Mouse (Mus musculus) spleen, adult 2 months (tissue): ENCODE results near the gene Adamts18.

Experiments used
- CTCF ChIP-seq: fragments of 200-500 bp; IDR thresholded peaks from 2 replicates; pipeline ENCODE4 v1.5.1; 2011; ENCODE audit warnings: mild to moderate bottlenecking, inconsistent platforms; ENCODE audit not compliant: insufficient read depth, insufficient read length, insufficient replicate concordance; ENCODE audit errors: extremely low read depth
- POLR2A ChIP-seq: fragments of 200-500 bp; IDR thresholded peaks from 2 replicates; pipeline ENCODE4 v1.6.1; 2011; ENCODE audit warnings: low read depth, low read length, inconsistent platforms

GRCm38 (mm10) chr8:113674611-113675010 lies 173.9 kb downstream of the Adamts18 start:
- TF ChIP-seq CTCF: no peak
- no peak for TF ChIP-seq POLR2A
